Mouse (Mus musculus) CD4-positive naive resting alpha-beta T cell, adult 57 days (primary cell): ENCODE results near the gene Vmn1r88. TPM values are rescaled to one million over a fixed set of nuclear protein-coding genes. Genes with fewer than 3 reads are reported as not detected.

Experiments
- total RNA-seq: library from RNA; stranded (reverse); gene quantifications from one replicate; pipeline ENCODE4 v1.2.4, GENCODE M21; 2023

Vmn1r88 gene
- 0.15 TPM for total RNA-seq

GRCm38 (mm10) chr7:13159268-13159667, at the start of gene Vmn1r88:
Gene Vmn1r88 (plus strand): TSS chr7:13159568.

GRCm38 (mm10) chr7:13119817-13120216, 39.6 kb upstream of the Vmn1r88 start, which contains the start of gene Vmn1r86:
Gene Vmn1r86 (minus strand): TSS chr7:13119917.

GRCm38 (mm10) chr7:13140057-13140456, 19.3 kb upstream of the Vmn1r88 start, which contains the start of gene Vmn1r87:
Gene Vmn1r87 (minus strand): TSS chr7:13140157.

GRCm38 (mm10) chr7:13212720-13213119, 53.4 kb downstream of the Vmn1r88 start, which contains the start of gene Vmn1r89:
Gene Vmn1r89 (plus strand): TSS chr7:13213020.

Other genes starting within 250 kb of the Vmn1r88 start
- gene Rps5, start 237.3 kb upstream of the Vmn1r88 start, total RNA-seq: 2,861 TPM
- gene Rnf225, start 232.2 kb upstream of the Vmn1r88 start, total RNA-seq: 1.0 TPM
- gene Zfp324, start 193.7 kb upstream of the Vmn1r88 start, total RNA-seq: 3.5 TPM
- gene Zfp446, start 181.7 kb upstream of the Vmn1r88 start, total RNA-seq: 9.0 TPM
- gene Slc27a5, start 161.4 kb upstream of the Vmn1r88 start, total RNA-seq: 0.41 TPM
- gene Trim28, start 160.5 kb upstream of the Vmn1r88 start, total RNA-seq: 405 TPM
- gene Zbtb45, start 149.5 kb upstream of the Vmn1r88 start, total RNA-seq: 17.4 TPM
- 106 TPM for gene Chmp2a, start 124.8 kb upstream of the Vmn1r88 start, total RNA-seq
- 84.1 TPM for gene Ube2m, start 121.3 kb upstream of the Vmn1r88 start, total RNA-seq
- 0.44 TPM for gene Mzf1, start 104.8 kb upstream of the Vmn1r88 start, total RNA-seq
- gene Vmn1r85, start 64.4 kb upstream of the Vmn1r88 start, total RNA-seq: not detected
- not detected for gene Vmn1r86, start 39.7 kb upstream of the Vmn1r88 start, total RNA-seq
- not detected for gene Vmn1r87, start 19.4 kb upstream of the Vmn1r88 start, total RNA-seq
- gene Vmn1r89, start 53.5 kb downstream of the Vmn1r88 start, total RNA-seq: not detected
- gene Lig1, start 117.7 kb downstream of the Vmn1r88 start, total RNA-seq: 19.8 TPM
- gene Zswim9, start 119.2 kb downstream of the Vmn1r88 start, total RNA-seq: 5.9 TPM
- 0.27 TPM for gene Pla2g4c, start 165.1 kb downstream of the Vmn1r88 start, total RNA-seq
- gene Cabp5, start 238.6 kb downstream of the Vmn1r88 start, total RNA-seq: not detected